Mouse (Mus musculus): ENCODE data around the gene Tcaf3.

DNA sequence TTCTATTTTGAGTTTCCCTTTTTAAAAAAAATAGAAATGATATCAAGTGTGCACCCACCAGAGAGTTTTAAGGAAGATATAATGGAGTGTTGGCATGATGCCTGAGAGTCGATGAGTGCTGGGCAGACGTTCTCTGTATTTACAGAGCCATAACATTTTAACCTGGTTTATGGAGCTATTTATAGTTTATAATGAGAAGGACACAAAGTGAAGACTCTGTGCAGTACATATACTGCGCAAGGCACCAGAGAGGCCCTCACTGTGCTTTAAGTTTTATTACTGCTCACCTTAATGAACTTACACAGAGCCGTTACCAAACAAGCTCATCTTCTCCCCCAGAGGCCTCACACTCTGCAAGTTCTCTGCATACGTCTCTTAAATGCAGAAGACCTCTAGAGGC is 36.6 kb downstream of the Tcaf3 start:
- TF ChIP-seq CTCF (IDR thresholded peaks at IDR 0.05; ENCODE audit: low read depth, low read length) (no peak), POLR2A (IDR thresholded peaks at IDR 0.05; ENCODE audit: extremely low read depth, insufficient read depth, low read length) (no peak)
